Mouse (Mus musculus) stomach, postnatal 0 days (tissue): ENCODE measurements around the gene Rad51b.

Experiments
- CTCF ChIP-seq: IDR thresholded peaks from 2 replicates; pipeline ENCODE4 v1.5.1; 2016; ENCODE audit warnings: antibody characterized with exemption, low read depth, mild to moderate bottlenecking, moderate library complexity
- EP300 ChIP-seq: optimal IDR thresholded peaks from 2 replicates; pipeline ENCODE3; 2016; ENCODE audit warnings: antibody characterized with exemption

- TF ChIP-seq EP300 (no peak), CTCF (no peak)
Observed at GRCm38 (mm10) chr12:79493481-79493880, 196.4 kb downstream of the Rad51b start.
